Mouse (Mus musculus) cerebellum, postnatal 14 days (tissue): ENCODE results near the gene Gm13698.
A peak's percentile ranks its signal among the peaks of the same experiment; 100 is the strongest.
"Not testable (repeated sequence)": the region's sequence is repeated elsewhere in the genome, so short reads cannot be mapped to it uniquely, and the experiment has no call there.

Experiments
- DNase-seq, 2 experiments: peaks; one replicate each; pipeline ENCODE4 v3.0.0; 2021; ENCODE audit warnings: mixed read lengths in 2 of 2

The Gm13698 gene

GRCm38 (mm10) chr2:83955393-83955792 is at the start of gene Gm13698:
Gene Gm13698, plus strand, starts transcription at chr2:83955693.
- not testable (repeated sequence) for DNase-seq

- no peak for DNase-seq
These were observed 25.9 kb upstream of the Gm13698 start for GRCm38 (mm10) chr2:83929478-83930088.

GRCm38 (mm10) chr2:83940931-83941361 is 14.5 kb upstream of the Gm13698 start, which contains the start of gene Zswim2:
Gene Zswim2, minus strand, starts transcription at chr2:83941228.
- DNase-seq = peak; percentile 76 to 77

GRCm38 (mm10) chr2:83941378-83941777 is 14.1 kb upstream of the Gm13698 start:
- DNase-seq = peak in 1 of 2 experiments; percentile 5

- DNase-seq = no peak
These were observed 13.7 kb upstream of the Gm13698 start for GRCm38 (mm10) chr2:83941792-83942191.

GRCm38 (mm10) chr2:83961203-83961602 is 5.7 kb downstream of the Gm13698 start, which contains the start of gene Gm13693:
Gene Gm13693, plus strand, starts transcription at chr2:83961503.
- DNase-seq = not testable (repeated sequence)

GRCm38 (mm10) chr2:83967013-83967412 is 11.5 kb downstream of the Gm13698 start, which contains the start of gene Gm13695:
Gene Gm13695, plus strand, starts transcription at chr2:83967313.
- not testable (repeated sequence) for DNase-seq

GRCm38 (mm10) chr2:83972823-83973222 is 17.3 kb downstream of the Gm13698 start, which contains the start of gene Gm13696:
Gene Gm13696, plus strand, starts transcription at chr2:83973123.
- not testable (repeated sequence) for DNase-seq

GRCm38 (mm10) chr2:83978633-83979032 is 23.1 kb downstream of the Gm13698 start, which contains the start of gene Gm13694:
Gene Gm13694, plus strand, starts transcription at chr2:83978933.
- DNase-seq = not testable (repeated sequence)

- DNase-seq = not testable (repeated sequence)
These were observed 28.9 kb downstream of the Gm13698 start, which contains the start of gene Gm13697 for GRCm38 (mm10) chr2:83984443-83984842. Gene Gm13697, plus strand, starts transcription at chr2:83984743.

GRCm38 (mm10) chr2:83990253-83990652 is 34.8 kb downstream of the Gm13698 start, which contains the start of gene Gm13691:
Gene Gm13691, plus strand, starts transcription at chr2:83990553.
- DNase-seq = not testable (repeated sequence)

GRCm38 (mm10) chr2:83993639-83994255 is 38.3 kb downstream of the Gm13698 start:
- not testable (repeated sequence) for DNase-seq

GRCm38 (mm10) chr2:83994526-83994925 is 39.0 kb downstream of the Gm13698 start:
- DNase-seq = not testable (repeated sequence)
